Mouse (Mus musculus) olfactory bulb, adult 2 months (tissue): ENCODE results near the gene Sec24a.
"Not testable (repeated sequence)": the region's sequence is repeated elsewhere in the genome, so short reads cannot be mapped to it uniquely, and the experiment has no call there.

ENCODE experiments used
- CTCF ChIP-seq: fragments of 200-500 bp; IDR thresholded peaks from 2 replicates; pipeline ENCODE4 v1.5.1; 2012; ENCODE audit warnings: low read depth, mild to moderate bottlenecking, low read length, moderate library complexity; ENCODE audit not compliant: insufficient read depth
- POLR2A ChIP-seq: fragments of 200-500 bp; IDR thresholded peaks from 2 replicates; pipeline ENCODE4 v1.6.1; 2012; ENCODE audit warnings: mild to moderate bottlenecking, low read depth, low read length, moderate library complexity; ENCODE audit not compliant: insufficient read depth

- not testable (repeated sequence) for TF ChIP-seq CTCF, POLR2A
These were observed 29.2 kb downstream of the Sec24a start for GRCm38 (mm10) chr11:51734218-51734617.
